Mouse (Mus musculus) C2C12 (cell line): ENCODE measurements at regions not wholly inside any gene's neighbourhood (a gene's known extent, or its start where the extent isn't known, plus 50 kb on each side); places are given as distances from the start of the nearest gene placed in this dataset.

Experiments
- H3K27me3 ChIP-seq: one replicate; pipeline ENCODE4 v1.6.1; 2011; ENCODE audit not compliant: control insufficient read depth, insufficient read depth, insufficient read length
- H3K36me3 ChIP-seq: one replicate; pipeline ENCODE4 v1.6.1; 2011; ENCODE audit not compliant: control insufficient read depth, insufficient read depth
- H3K4me3 ChIP-seq: one replicate; pipeline ENCODE4 v1.5.1; 2011; ENCODE audit warnings: mild to moderate bottlenecking, control low read depth; ENCODE audit not compliant: poor library complexity, insufficient read depth, severe bottlenecking
- H3K79me2 ChIP-seq: one replicate; pipeline ENCODE4 v1.6.1; 2011; ENCODE audit not compliant: control insufficient read depth, insufficient read depth
- H3K79me3 ChIP-seq: one replicate; pipeline ENCODE4 v1.6.1; 2011; ENCODE audit warnings: low read depth, control low read depth
- H3ac ChIP-seq: one replicate; pipeline ENCODE3; 2011; ENCODE audit warnings: low read depth; ENCODE audit not compliant: control insufficient read depth, insufficient read length
- CEBPB ChIP-seq: IDR thresholded peaks from one replicate; pipeline ENCODE4 v1.6.1; 2011; ENCODE audit warnings: low read depth, mild to moderate bottlenecking, control low read depth, moderate library complexity
- CTCF ChIP-seq: IDR thresholded peaks from one replicate; pipeline ENCODE4 v1.5.1; 2011; ENCODE audit not compliant: control insufficient read depth, insufficient read depth, insufficient read length
- FOSL1 ChIP-seq: IDR thresholded peaks from one replicate; pipeline ENCODE4 v1.8.0; 2011; ENCODE audit warnings: mild to moderate bottlenecking, low read length; ENCODE audit not compliant: poor library complexity, insufficient read depth, severe bottlenecking
- MAX ChIP-seq: IDR thresholded peaks from one replicate; pipeline ENCODE4 v1.6.1; 2011; ENCODE audit warnings: mild to moderate bottlenecking, control low read depth
- MYOD1 ChIP-seq: IDR thresholded peaks from one replicate; pipeline ENCODE4 v1.6.1; 2011; ENCODE audit warnings: low read depth; ENCODE audit not compliant: control insufficient read depth, insufficient read length
- MYOG ChIP-seq: IDR thresholded peaks from one replicate; pipeline ENCODE4 v1.6.1; 2011; ENCODE audit not compliant: control insufficient read depth, insufficient read length; ENCODE audit errors: extremely low read depth
- USF1 ChIP-seq: IDR thresholded peaks from one replicate; pipeline ENCODE4 v1.6.1; 2011; ENCODE audit warnings: low read depth, mild to moderate bottlenecking, control low read depth, moderate library complexity

GRCm38 (mm10) chr1:164713798-164714551, 82.5 kb upstream of the Dpt start:
- Histone ChIP-seq H3K79me2 (no peaks in the 10 kb centered on the region), H3K4me3 (no peak overlapping the region), H3K79me3 (no peaks in the 10 kb centered on the region), H3K27me3 (no peaks in the 10 kb centered on the region), H3K36me3 (no peaks in the 10 kb centered on the region), H3ac (no peak overlapping the region)
- no peak for TF ChIP-seq FOSL1
- TF ChIP-seq CEBPB, result no peak
- TF ChIP-seq USF1, result no peak
- TF ChIP-seq MYOD1, result no peak
- TF ChIP-seq MYOG, result no peak
- no peak for TF ChIP-seq CTCF
- TF ChIP-seq MAX, result no peak

- Histone ChIP-seq H3K27me3 (no peaks in the 10 kb centered on the region), H3K79me3 (no peaks in the 10 kb centered on the region), H3K36me3 (no peaks in the 10 kb centered on the region), H3K4me3 (no peak overlapping the region), H3K79me2 (no peaks in the 10 kb centered on the region), H3ac (no peak overlapping the region)
- no peak for TF ChIP-seq USF1
- TF ChIP-seq MAX, result no peak
- no peak for TF ChIP-seq CTCF
- no peak for TF ChIP-seq MYOD1
- no peak for TF ChIP-seq CEBPB
Observed at GRCm38 (mm10) chr1:164712514-164712913, 83.9 kb upstream of the Dpt start.

DNA sequence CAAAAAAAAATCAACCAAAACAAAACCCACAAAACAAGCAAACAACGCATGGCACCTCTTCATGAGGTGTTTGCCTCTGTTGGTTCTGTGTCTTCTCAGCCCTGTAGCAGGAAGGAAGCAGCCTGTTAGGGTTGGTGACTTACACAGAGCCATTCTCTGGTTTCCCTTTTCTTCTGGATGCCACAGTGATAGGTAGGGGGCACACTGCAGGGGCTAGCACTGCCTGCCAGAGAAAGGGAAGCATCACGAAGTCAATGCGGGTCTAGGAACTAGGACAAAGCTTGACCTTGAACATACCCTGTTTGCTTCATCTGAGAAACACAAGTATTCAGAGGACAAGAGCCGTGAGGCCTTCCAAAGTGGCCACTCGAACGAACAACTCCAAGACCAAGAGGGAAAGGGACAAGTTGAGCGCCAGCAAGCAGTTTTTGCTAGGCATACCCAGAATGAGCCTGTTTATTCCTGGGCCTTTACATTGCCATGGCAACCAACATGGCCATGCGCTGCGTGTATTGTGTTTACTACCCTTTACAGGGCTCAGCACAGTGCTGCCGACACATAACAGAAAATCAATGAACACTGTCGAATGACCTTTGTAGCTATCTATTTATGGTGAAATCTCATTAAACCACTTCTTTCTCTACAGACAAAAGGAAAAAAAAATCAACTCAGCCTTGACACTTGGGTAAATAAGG, 91.9 kb upstream of the Dpt start:
- H3ac ChIP-seq, result no peak overlapping the region
- TF ChIP-seq MYOG, result no peak
- no peak for TF ChIP-seq CTCF
- no peak for TF ChIP-seq MAX
- TF ChIP-seq MYOD1, result no peak
- no peaks in the 10 kb centered on the region for H3K36me3 ChIP-seq
- no peaks in the 10 kb centered on the region for H3K79me2 ChIP-seq
- H3K79me3 ChIP-seq, result no peaks in the 10 kb centered on the region
- H3K4me3 ChIP-seq, result no peak overlapping the region
- no peaks in the 10 kb centered on the region for H3K27me3 ChIP-seq

GRCm38 (mm10) chr1:164703560-164704131, 92.8 kb upstream of the Dpt start:
- no peak for TF ChIP-seq CTCF
- no peak for TF ChIP-seq USF1
- no peak for TF ChIP-seq FOSL1
- no peak for TF ChIP-seq MYOG
- Histone ChIP-seq H3K4me3 (no peak overlapping the region), H3K79me2 (no peaks in the 10 kb centered on the region), H3K79me3 (no peaks in the 10 kb centered on the region), H3K27me3 (no peaks in the 10 kb centered on the region), H3ac (no peak overlapping the region), H3K36me3 (no peaks in the 10 kb centered on the region)

DNA sequence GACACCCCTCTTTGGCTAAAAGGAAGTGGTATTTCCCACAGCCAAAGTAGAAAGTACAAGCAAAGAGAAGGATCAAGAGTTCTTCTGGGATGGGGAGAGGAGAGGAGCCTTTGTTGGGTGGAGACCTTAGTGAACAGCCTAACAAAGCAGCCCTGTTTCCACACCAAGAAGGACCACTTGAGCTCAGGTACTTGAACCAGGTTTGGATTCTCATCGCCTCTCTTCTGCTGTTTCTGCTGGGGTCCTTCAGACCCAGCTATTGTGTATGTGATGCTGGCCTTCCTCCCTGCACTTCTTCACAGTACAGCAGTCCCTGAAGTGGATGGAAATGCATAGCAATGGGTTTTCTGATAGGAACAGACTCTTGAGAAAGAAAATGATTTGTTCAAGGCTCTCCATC, 106.4 kb upstream of the Dpt start:
- no peak for TF ChIP-seq CEBPB
- TF ChIP-seq USF1, result no peak
- no peak for TF ChIP-seq MYOD1
- TF ChIP-seq MYOG, result no peak
- TF ChIP-seq MAX, result no peak
- TF ChIP-seq CTCF, result no peak
- TF ChIP-seq FOSL1, result no peak
- H3K36me3 ChIP-seq, result no peaks in the 10 kb centered on the region
- no peaks in the 10 kb centered on the region for H3K79me2 ChIP-seq
- H3K79me3 ChIP-seq, result no peaks in the 10 kb centered on the region
- no peaks in the 10 kb centered on the region for H3K27me3 ChIP-seq
- H3ac ChIP-seq, result no peak overlapping the region
- no peak overlapping the region for H3K4me3 ChIP-seq

DNA sequence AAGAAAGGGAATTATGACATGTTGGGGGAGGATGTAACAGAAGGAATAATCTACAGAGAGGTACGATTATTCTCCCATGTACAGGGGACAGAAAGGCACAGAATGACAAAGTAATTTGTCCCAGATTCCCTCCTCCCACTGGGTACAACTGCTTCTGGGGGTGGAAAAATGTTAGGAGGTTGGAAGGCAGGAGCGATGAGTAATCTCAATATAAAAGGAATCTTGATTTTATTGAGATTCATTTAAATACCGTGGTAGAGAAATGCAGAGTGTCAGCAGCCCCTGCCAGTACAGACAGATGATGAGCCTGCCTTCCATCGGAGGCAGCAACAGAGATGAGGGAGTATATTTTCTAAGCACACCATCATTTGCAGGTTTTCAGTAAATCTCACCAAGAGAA, 107.1 kb upstream of the Dpt start:
- no peaks in the 10 kb centered on the region for H3K79me3 ChIP-seq
- TF ChIP-seq MYOD1 (no peak), USF1 (no peak), MAX (no peak), CTCF (no peak), CEBPB (no peak), FOSL1 (no peak), MYOG (no peak)
- no peak overlapping the region for H3K4me3 ChIP-seq
- H3K79me2 ChIP-seq, result no peaks in the 10 kb centered on the region
- no peak overlapping the region for H3ac ChIP-seq
- no peaks in the 10 kb centered on the region for H3K36me3 ChIP-seq
- H3K27me3 ChIP-seq, result no peaks in the 10 kb centered on the region
